Mouse (Mus musculus): ENCODE measurements around the gene Ikzf4.

Gene Ikzf4

GRCm38 (mm10) chr10:128645111-128646011 lies at the start of gene Ikzf4:
Gene Ikzf4, minus strand, starts transcription at chr10:128645991.
- DNase-seq (ENCODE audit: low read depth, low spot score) = peak; percentile 79

DNA sequence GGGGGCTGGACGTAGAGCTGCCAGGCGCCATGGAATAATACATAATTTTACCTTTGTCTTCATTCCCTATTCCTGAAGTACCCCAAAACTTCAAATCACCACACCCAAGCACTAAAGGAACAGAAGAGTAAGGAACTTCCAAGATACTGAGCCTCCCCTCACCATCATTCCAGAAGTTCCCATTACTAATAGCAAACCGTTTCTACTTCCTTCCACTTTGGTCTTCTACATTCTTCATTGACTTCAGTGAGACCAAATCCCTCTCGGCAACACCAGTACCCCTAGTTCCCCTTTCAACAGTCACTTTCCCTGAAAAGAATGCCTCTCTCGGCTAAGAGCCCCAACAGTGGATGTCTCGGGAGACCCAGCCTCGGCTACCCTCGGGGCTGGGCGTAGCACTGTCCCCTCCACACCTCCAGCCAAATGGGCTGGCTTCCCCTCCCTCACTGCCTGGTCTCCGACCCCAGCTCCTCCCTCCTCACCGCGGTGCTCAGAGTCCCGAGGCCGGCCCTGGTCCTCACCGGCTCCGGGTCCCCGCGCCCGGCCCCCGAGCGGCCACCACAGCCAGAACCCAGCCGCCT lies 49.7 kb upstream of the Ikzf4 start:
- DNase-seq (ENCODE audit: low read depth, low spot score) = no peak

GRCm38 (mm10) chr10:128674469-128675008 lies 28.7 kb upstream of the Ikzf4 start:
- DNase-seq (ENCODE audit: low read depth, low spot score) = peak; percentile 74

DNA sequence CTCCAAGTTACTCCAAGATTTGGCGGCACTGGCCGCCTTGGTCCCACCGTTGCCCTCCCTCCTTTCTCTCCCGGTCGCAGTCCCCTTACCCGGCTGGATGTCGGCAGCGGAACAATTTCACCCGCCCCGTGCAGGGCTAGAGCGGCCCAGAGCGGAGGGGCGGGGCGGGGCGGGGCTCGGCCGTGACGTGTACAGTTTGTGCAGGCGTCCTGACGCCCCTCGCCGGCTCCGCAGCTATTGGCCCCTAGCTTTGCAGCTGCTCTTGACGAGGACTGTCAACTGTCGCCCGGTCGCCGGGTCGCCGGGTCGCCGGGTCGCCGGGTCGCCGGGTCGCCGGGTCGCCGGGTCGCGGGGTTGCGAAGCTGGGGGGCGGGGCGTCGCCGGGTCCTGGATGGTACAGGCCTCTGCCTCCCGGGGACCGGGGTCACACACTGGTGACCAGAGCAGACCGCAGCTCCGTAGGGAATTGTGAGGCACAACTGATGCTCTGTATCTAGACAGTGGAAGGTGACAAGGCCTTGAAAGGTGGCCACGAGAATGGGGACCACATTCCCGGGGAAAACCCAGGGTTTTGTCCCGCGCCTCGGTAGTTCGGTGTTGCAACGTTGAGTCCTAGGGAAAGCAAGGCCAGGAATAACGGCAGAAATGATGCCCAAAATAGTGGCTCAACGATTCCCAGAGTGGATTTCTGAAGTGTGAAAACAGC lies 28.1 kb upstream of the Ikzf4 start, which contains the start of gene Suox:
TSS of gene Suox (minus strand) at position 311 of the 706 bp plus-strand sequence.
- DNase-seq (ENCODE audit: low read depth, low spot score) = peak; percentile 93

- no peak for DNase-seq (ENCODE audit: low read depth, low spot score)
These were observed 25.4 kb upstream of the Ikzf4 start for GRCm38 (mm10) chr10:128671148-128671547.

DNA sequence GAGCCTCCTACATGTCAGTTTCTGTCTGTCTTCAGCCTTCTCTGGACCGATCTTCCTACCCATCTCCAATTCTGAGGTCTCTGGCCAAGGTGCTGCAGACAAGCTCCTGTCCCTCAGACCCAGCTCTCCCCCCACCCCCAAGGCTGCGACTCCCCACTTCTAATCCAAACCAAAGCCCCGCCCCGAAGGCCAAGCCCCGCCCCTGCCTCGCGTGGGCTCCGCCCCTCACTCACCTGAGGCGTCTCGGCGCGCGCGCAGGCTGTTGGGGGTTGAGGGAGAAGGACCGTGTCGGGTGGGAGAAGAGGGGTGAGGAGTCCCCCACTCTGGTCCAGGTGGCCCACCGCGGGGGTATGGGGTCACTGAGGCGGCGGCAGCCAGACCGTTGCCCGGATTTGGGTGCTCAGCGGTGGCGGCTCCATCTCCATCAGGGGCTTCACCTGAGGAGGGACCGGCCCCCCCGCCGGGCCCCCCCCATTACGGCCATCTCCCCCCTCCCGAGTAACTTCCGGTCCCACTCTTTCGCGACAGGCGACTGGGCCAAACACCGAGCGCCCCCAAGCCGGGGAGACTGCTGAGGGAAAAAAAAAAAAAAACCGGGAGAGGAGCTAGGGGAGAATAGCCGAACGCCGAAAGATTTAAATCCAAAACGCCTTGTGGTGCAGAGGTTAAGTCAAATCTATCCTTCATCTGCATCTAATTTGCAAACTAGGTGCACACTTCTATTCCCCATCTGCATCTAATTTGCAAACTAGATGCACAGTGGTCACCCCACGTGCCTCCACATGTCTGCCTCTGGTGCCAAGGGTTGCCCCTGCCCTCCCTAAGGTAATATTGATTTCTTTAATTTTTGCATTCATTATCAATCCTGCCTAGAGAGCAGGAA lies 23.2 kb upstream of the Ikzf4 start:
- DNase-seq (ENCODE audit: low read depth, low spot score) = peak; percentile 59

DNA sequence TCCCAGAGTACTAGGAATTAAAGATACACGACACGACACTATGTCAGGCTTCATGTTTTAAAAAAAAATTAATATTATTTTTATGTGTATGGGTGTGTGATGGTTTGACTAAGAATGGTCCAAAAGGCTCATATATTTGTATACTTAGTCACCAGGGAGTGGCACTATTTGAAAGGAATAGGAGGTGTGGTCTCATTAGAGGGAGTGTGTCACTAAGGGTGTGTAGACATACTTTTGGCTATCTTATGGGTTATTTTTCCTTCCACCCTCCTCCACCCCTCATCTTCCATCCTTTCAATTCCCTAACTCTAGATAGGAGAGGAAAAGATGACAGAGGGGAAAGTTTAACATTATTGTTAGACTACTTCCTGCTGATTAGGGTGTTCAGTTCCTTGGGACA lies 20.0 kb upstream of the Ikzf4 start:
- DNase-seq (ENCODE audit: low read depth, low spot score) = no peak

DNA sequence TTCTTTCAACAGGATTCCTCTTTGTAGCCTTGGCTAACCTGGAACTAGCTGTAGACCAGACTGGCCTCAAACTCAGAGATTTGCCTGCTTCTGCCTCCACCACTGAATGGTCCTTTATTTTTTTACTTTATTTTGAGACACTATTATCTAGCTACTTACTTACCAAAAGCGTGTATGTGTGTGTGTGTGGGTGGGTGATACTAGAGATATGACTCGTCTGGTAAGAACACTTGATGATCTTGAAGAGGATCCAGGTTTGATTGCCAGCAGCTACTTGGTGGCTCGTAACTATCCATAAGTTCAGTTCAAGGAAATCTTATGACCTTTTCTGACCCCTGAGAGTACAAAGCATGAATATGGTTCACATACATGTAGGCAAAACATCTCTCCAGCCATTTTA lies 19.5 kb upstream of the Ikzf4 start:
- no peak for DNase-seq (ENCODE audit: low read depth, low spot score)

GRCm38 (mm10) chr10:128664808-128665207 lies 19.0 kb upstream of the Ikzf4 start:
- DNase-seq (ENCODE audit: low read depth, low spot score) = no peak

- DNase-seq (ENCODE audit: low read depth, low spot score) = peak; percentile 67
These were observed 17.8 kb upstream of the Ikzf4 start for GRCm38 (mm10) chr10:128663441-128664220.

DNA sequence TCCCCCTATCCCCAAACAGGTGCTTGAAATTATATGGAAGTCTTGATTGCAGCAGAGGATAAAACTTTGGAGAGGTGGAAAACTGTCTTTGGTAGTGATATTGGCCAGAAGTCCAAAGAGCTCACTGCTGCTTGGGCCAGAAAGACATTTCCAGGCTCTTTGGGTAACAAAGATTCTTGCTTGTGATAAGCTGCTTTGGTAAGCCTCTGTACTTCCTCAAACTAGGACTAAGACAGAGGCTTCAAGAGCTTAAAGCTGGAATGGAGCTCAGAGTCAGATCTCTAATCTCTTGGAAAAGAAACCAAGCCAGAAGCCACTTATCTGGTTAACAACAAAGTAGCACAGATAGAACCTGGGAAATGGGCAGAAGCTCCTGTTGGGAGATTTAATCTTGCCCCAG lies 16.7 kb upstream of the Ikzf4 start:
- DNase-seq (ENCODE audit: low read depth, low spot score) = peak; percentile 10

- DNase-seq (ENCODE audit: low read depth, low spot score) = no peak
These were observed 13.7 kb upstream of the Ikzf4 start for GRCm38 (mm10) chr10:128659490-128659889.

GRCm38 (mm10) chr10:128657844-128658243 lies 12.1 kb upstream of the Ikzf4 start:
- DNase-seq (ENCODE audit: low read depth, low spot score) = no peak

DNA sequence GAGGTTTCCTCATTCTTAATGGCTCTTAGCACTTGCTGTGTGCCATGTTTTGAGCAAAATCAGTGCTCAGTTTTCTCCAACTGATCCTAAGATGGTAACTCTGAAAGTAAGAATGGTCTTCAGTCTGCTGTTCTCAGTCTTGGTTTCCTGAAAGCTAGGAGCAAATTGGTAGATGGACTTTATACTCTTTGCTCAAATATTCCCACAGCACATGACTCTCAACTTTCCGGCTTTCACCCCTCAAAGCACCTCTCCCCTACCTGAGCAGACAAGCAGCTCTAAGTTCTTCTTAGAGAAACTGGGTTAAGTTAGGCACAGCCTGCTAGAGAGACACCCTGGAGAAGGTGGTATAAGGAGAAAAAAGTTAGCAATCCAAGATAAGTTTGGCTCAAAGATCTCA lies 10.9 kb upstream of the Ikzf4 start:
- no peak for DNase-seq (ENCODE audit: low read depth, low spot score)

GRCm38 (mm10) chr10:128655254-128655653 lies 9.5 kb upstream of the Ikzf4 start:
- DNase-seq (ENCODE audit: low read depth, low spot score) = no peak

DNA sequence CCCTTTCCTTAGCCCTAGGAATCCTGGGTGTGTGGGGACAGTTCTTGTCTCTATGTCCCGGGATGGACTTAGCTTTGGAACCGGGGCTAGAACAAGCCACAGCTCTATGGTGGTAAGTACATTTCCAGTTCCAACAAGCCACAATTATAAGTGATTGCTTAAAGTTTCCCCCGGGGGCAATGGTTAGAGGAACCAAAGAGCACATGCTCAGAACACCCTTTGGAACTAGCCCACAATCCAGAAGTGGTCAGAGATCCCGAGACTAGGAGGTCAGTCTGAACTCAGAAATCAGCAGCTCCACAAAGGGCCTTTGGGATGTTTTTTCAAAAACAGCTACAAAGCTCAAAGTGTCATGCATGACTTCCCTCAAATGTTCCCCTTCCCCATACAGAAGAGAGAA lies 8.1 kb upstream of the Ikzf4 start:
- no peak for DNase-seq (ENCODE audit: low read depth, low spot score)

DNA sequence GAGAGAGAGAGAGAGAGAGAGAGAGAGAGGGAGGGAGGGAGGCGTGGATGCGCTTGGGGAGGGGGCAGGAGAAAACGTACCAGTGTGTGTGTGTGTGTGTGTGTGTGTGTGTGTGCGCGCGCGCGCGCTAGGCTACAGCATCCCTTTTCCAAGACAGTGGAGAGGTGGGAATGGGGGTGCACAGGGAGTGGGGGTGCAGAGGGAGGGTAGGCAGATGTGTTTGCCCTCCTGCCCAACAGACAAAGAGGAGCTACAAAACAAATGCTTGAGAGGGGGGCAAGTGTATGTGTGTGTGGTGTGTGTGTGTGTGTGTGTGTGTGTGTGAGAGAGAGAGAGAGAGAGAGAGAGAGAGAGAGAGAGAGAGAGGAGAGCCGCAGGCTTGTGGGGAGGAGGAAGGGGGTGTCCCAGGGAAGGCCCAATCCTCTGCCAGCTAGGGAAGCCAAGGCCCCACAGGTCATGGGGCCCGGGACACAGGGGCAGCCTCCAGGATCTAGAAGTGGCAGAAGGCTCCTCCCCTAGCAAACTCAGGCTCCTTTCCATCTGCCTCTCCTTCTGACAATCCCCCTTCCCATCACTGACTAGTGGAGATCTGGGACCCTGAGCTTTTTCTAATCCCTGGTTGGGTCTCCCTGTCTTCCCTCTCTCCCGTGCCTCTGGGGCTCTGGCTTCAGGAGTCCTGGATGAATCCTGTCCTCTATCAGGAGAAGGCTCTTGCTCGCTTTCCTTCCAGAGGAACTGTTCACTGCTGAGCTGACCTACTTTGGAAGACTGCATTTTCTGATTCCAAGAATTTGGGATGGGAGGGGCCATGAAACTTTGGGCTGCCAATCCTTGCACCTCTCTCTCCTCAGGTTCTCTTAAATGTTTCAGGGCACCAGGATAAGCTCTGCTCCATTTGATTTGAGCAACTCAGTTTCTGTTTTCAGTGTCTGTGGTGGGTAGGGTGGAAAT lies 623 bp upstream of the Ikzf4 start:
- peak; percentile 69 for DNase-seq (ENCODE audit: low read depth, low spot score)

DNA sequence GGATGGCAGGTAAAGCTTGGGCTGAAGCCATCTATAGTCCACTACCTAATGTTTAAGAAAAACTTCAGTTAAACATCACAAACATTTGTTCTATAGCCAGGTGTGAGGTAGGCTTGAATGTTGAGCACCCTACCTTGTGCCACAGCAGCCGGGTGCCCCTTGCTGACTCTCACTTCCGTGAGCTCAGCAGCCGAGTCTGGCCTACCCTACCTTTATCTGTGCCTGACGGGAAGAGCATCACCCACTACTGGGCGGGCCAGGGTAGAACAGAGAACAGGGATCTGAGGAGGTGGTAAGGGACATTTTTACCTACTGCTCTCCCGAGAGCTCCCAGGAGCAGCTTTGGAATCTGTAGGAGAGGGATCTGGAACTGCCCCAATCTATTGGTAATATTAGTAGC lies 3.0 kb downstream of the Ikzf4 start:
- DNase-seq (ENCODE audit: low read depth, low spot score) = no peak

DNA sequence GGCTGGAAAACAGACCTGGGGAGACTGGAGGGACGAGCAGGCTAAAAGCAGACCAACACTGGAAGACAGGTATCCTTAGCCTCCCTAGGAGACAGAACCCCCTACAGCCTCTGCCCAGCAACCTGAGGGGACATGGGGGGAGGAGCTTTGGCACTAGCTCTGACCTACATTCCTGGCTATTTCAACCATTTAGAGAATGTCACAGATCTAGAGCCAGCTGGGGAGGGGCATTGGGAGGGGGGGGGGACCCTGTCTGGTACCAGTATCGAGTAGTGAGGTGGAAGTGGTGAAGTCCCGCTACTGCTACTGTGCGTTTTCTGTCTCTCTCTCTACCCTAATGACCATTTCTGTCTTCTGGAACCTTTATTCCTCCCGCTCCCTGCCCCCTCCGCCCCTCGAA lies 3.9 kb downstream of the Ikzf4 start:
- no peak for DNase-seq (ENCODE audit: low read depth, low spot score)

All from CD4-positive helper T cell, adult 2 months (primary cell).